Mouse (Mus musculus) kidney, embryonic 15.5 days (tissue): Measurements from ENCODE around the gene Wdr34. TPM values are rescaled to one million over a fixed set of nuclear protein-coding genes. Genes with fewer than 3 reads are reported as not detected.

Experiments used
- ATAC-seq: fragments of 200-750 bp; cut with Nextera tagmentation; replicated peaks from 2 replicates; pipeline ENCODE4 v1.8.0; 2017; ENCODE audit warnings: moderate TSS enrichment; ENCODE audit not compliant: low FRiP score
- H3K27ac ChIP-seq: fragments of 300-500 bp; sonication (generic); 2 replicates; pipeline ENCODE4 v1.5.1; 2015; ENCODE audit warnings: mild to moderate bottlenecking, inconsistent platforms
- H3K27me3 ChIP-seq: fragments of 300-500 bp; sonication (generic); 2 replicates; pipeline ENCODE4 v1.6.1; 2015; ENCODE audit warnings: inconsistent platforms
- H3K36me3 ChIP-seq: fragments of 300-500 bp; sonication (generic); 2 replicates; pipeline ENCODE4 v1.6.1; 2015; ENCODE audit warnings: inconsistent platforms
- H3K4me1 ChIP-seq: fragments of 300-500 bp; sonication (generic); 2 replicates; pipeline ENCODE4 v1.6.1; 2015; ENCODE audit warnings: inconsistent platforms
- H3K4me2 ChIP-seq: fragments of 300-500 bp; sonication (generic); 2 replicates; pipeline ENCODE4 v1.6.1; 2015; ENCODE audit warnings: moderate library complexity, mild to moderate bottlenecking, inconsistent platforms
- H3K4me3 ChIP-seq: fragments of 300-500 bp; sonication (generic); replicated peaks from 2 replicates; pipeline ENCODE4 v1.5.1; 2015; ENCODE audit warnings: mild to moderate bottlenecking, inconsistent platforms
- H3K9ac ChIP-seq: fragments of 300-500 bp; sonication (generic); 2 replicates; pipeline ENCODE4 v1.6.1; 2015; ENCODE audit warnings: mild to moderate bottlenecking, inconsistent platforms
- H3K9me3 ChIP-seq: fragments of 300-500 bp; sonication (generic); replicated peaks from 2 replicates; pipeline ENCODE4 v1.6.1; 2016; ENCODE audit warnings: inconsistent platforms
- WGBS: fragments of 180-500 bp; shearing (Covaris S2); methylation state at CpG from one replicate; pipeline ENCODE4 v1.1.7; 2015; ENCODE audit warnings: mixed read lengths; 5-methylcytosine and 5-hydroxymethylcytosine counted together
- polyA plus RNA-seq: library from polyadenylated mRNA; unstranded; fragments of >200 nt; fragmentation: Nextera tagmentation; extraction: Ambion mirVana; gene quantifications from 2 replicates; pipeline ENCODE4 v1.2.1, GENCODE M21; 2015

Gene Wdr34
- polyA plus RNA-seq, 1 experiment from 2014 or later, result 40.7 TPM

DNA sequence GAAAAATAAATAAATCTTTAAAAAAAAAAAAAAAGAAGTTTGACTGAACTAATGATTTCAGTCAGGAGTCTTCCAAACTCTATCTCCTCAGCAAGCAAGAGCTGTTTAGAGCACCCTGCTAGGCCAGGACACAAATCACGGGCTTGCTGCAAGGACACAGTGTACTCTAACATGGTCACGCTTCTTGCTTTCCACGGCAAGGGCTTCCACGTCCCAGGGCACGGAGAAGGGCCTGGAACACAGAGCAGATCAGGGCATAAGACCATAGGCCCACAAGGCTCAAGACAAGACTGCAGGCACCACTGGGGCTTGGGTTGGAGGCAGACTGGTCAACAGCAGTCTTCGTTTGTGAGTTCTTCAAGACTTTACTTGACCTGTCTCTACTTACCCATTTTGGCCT lies 1.6 kb downstream of the Wdr34 start:
- H3K27me3 ChIP-seq, result no peaks in the 10 kb centered on the region
- H3K4me2 ChIP-seq, result no peak overlapping the region
- peaks cover 18% of the 10 kb centered on the region for H3K4me1 ChIP-seq
- no peak overlapping the region for H3K9ac ChIP-seq
- H3K4me3 ChIP-seq, result no peak overlapping the region
- H3K36me3 ChIP-seq, result peaks cover 20% of the 10 kb centered on the region; the same call in 1 of the 2 replicates
- no peak overlapping the region for H3K27ac ChIP-seq
- WGBS, result 91% methylated on average over 6 of the region's 6 CpGs
- no peaks in the 10 kb centered on the region for H3K9me3 ChIP-seq
- no peak for ATAC-seq

DNA sequence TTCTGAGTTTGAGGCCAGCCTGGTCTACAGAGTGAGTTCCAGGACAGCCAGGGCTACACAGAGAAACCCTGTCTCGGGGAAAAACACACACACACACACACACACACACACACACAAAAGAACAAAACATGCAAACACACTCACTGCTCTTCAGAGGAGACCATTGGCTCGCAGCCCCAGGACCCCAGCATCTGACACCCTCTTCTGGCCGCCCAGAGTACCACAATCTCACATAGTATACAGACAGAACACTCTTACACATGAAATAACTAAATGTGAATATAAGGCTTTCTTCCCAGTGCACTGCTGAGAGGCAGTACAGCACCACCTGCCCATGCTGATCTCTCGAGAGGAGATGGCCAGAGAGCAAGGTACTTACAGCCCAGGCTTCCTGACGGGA lies 4.1 kb downstream of the Wdr34 start:
- no peaks in the 10 kb centered on the region for H3K9me3 ChIP-seq
- H3K4me1 ChIP-seq, result peaks cover 18% of the 10 kb centered on the region
- WGBS, result 91% methylated on average over 5 of the region's 5 CpGs
- no peak overlapping the region for H3K4me3 ChIP-seq
- ATAC-seq, result no peak
- no peaks in the 10 kb centered on the region for H3K27me3 ChIP-seq
- peaks cover 26% of the 10 kb centered on the region; the same call in 1 of the 2 replicates for H3K36me3 ChIP-seq
- H3K9ac ChIP-seq, result no peak overlapping the region
- H3K4me2 ChIP-seq, result no peak overlapping the region
- no peak overlapping the region for H3K27ac ChIP-seq

DNA sequence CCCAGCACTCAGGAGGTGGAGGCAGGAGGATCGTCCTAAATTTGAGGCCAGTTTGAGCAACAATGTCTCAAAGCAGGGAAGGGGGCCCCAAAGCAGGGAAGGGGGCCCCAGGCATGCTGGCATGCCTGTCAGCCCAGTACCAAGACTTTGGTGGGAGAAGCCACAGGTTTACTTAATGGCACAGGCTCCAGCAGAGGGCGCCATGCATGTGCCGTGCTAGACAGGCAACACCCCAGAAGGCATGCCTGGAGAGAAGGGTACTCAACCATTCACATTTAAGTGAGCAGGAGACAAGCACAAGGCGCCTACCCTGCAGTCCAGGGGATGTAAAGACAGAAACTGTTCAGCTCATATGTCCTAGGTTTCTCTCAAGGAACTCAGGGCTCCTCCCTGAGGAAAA lies 6.2 kb downstream of the Wdr34 start:
- H3K4me3 ChIP-seq, result no peak overlapping the region
- H3K9me3 ChIP-seq, result no peaks in the 10 kb centered on the region
- peak; percentile 55; the same call in 1 of the 2 replicates for ATAC-seq
- 0 out of 2 replicates have a peak, but pooled peaks cover 7% of the 10 kb centered on the region for H3K4me1 ChIP-seq
- no peak overlapping the region for H3K4me2 ChIP-seq
- no peaks in the 10 kb centered on the region for H3K27me3 ChIP-seq
- WGBS, result 6% methylated on average over 4 of the region's 4 CpGs
- H3K9ac ChIP-seq, result no peak overlapping the region
- H3K36me3 ChIP-seq, result peaks cover 32% of the 10 kb centered on the region; the same call in 1 of the 2 replicates
- 0 out of 2 replicates have a peak overlapping the region, but pooled peaks have one; percentile 42 for H3K27ac ChIP-seq

DNA sequence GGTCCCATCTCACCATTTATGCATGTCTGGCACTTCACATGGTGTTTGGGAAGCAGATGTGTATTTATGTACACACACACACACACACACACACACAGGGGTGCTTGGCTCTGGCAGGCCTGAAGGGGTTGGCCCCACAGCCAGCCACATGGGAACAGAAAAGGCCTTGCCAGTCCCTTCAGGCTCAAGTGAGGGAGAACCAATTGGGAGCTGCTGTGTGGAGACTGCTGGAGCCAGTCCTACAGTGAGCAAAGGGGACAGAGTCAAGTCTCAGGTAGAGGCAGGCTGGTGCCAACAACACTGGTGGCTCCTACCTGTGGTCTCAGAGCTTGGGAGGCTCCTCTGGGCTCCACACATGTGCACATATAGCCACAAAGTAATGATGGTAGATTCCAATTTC lies 9.0 kb downstream of the Wdr34 start:
- peaks cover 25% of the 10 kb centered on the region; the same call in 1 of the 2 replicates for H3K36me3 ChIP-seq
- H3K4me3 ChIP-seq, result no peak overlapping the region
- H3K27me3 ChIP-seq, result no peaks in the 10 kb centered on the region
- H3K27ac ChIP-seq, result no peak overlapping the region
- ATAC-seq, result no peak
- H3K4me1 ChIP-seq, result 0 out of 2 replicates have a peak, but pooled peaks cover 3% of the 10 kb centered on the region
- no peaks in the 10 kb centered on the region for H3K9me3 ChIP-seq
- H3K4me2 ChIP-seq, result no peak overlapping the region
- H3K9ac ChIP-seq, result no peak overlapping the region

DNA sequence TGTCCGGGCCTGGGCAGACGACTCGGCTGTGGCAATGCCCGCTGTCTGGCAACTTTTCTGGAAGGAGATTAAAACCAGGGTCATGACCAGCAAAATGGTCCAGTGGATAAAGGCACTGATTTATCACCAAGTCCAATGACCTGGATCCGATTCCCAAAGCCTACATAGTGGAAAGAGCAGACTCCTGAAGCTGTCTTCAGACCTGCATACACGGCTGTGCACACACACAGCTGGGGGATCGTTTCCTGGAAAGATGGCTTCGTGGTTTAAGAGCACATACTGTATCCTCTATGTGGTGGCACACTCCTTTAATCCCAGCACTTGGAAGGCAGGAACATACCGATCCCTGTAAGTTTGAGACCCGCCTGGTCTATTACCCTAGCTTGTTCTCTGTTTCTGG lies 10.3 kb downstream of the Wdr34 start:
- WGBS, result 64% methylated on average over 10 of the region's 10 CpGs

DNA sequence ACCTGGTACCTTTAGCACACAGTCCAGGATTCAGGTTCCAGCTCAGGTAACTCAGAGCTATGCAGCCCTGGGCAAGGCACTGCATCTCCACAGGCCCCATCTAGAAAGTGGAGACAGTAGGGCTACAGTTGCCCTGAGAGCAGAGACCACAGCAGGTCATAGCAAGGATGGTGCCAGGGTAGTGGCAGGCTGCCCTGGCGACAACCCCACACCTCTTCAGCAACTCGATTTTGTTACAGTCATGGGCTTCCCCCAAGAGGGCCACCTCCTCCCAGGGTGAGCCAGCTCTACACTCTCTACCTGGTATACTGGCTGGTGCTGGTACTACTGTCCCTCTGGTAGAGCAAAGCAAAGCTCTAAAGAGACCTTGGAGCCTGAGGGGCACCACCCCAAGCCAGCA lies 10.9 kb downstream of the Wdr34 start:
- Histone ChIP-seq H3K4me1 (0 out of 2 replicates have a peak, but pooled peaks cover 2% of the 10 kb centered on the region), H3K36me3 (peaks cover 26% of the 10 kb centered on the region; the same call in 1 of the 2 replicates), H3K4me2 (no peak overlapping the region), H3K9ac (no peak overlapping the region), H3K9me3 (no peaks in the 10 kb centered on the region), H3K27me3 (no peaks in the 10 kb centered on the region), H3K4me3 (no peak overlapping the region), H3K27ac (no peak overlapping the region)
- ATAC-seq, result no peak
- WGBS, result 76% methylated on average over 2 of the region's 2 CpGs

More for the DNA sequence above, 10.3 kb downstream of the Wdr34 start:
- peak; percentile 59; the same call in 1 of the 2 replicates for ATAC-seq
- Histone ChIP-seq H3K9me3 (no peaks in the 10 kb centered on the region), H3K9ac (no peak overlapping the region), H3K36me3 (peaks cover 24% of the 10 kb centered on the region; the same call in 1 of the 2 replicates), H3K4me2 (no peak overlapping the region), H3K4me1 (0 out of 2 replicates have a peak, but pooled peaks cover 3% of the 10 kb centered on the region), H3K4me3 (no peak overlapping the region), H3K27ac (no peak overlapping the region), H3K27me3 (no peaks in the 10 kb centered on the region)

DNA sequence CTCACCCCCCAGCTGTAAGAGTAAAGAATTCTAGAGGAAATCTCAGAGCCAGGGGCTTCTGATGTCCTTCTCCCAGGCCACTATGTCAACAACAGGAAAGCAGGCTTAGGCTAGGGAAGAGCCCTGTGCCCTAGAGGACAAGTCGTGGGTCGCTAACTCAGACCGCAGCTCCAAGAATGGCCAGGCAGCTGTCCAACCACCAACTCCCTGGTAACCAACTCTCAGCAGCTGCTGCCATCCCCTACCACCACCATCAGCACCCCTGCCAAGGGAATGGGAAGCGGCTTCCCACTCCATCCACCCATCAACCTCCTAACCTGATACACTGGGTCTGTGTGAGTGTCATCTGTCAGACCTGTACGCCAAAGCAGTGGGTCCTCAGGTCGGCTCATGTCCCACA lies 15.7 kb downstream of the Wdr34 start:
- no peak for ATAC-seq
- Histone ChIP-seq H3K4me1 (no peaks in the 10 kb centered on the region), H3K27ac (no peak overlapping the region), H3K9me3 (no peaks in the 10 kb centered on the region), H3K4me2 (no peak overlapping the region), H3K4me3 (no peak overlapping the region), H3K36me3 (peaks cover 67% of the 10 kb centered on the region), H3K27me3 (no peaks in the 10 kb centered on the region), H3K9ac (no peak overlapping the region)
- WGBS, result 62% methylated on average over 6 of the region's 6 CpGs

DNA sequence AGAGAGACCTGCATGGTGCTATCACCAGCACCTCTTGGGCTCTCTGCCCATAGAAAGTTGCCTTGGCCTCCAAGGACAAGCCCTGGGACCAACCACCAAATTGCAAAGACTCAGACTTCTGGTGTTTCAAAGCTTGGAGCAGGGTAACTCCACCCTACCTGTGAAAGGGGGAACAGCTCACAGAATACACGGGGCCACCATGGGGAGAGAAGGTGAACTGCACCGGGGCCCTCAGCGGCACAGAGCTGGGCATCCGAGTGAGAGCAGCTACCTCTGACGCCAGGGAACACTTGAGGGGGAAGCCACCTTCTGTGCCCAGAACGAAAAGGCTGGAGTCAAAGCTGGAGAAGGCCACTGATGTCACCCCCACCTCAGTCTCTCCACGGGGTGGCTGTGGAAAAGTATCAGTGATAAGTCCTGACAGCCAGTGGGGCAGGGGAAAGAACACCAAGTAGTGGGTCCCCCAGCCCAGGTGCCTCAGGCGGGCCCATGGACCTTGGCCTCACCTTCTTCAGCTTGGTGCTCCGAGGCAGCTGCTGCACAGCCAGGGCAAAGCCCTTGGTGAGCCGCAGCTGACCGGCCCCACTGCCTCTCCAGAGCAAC lies 16.3 kb downstream of the Wdr34 start:
- Histone ChIP-seq H3K36me3 (peaks cover 67% of the 10 kb centered on the region), H3K4me1 (no peaks in the 10 kb centered on the region), H3K27ac (no peak overlapping the region), H3K27me3 (no peaks in the 10 kb centered on the region), H3K9ac (no peak overlapping the region), H3K4me3 (no peak overlapping the region), H3K9me3 (no peaks in the 10 kb centered on the region), H3K4me2 (no peak overlapping the region)
- no peak for ATAC-seq
- 63% methylated on average over 11 of the region's 11 CpGs for WGBS

DNA sequence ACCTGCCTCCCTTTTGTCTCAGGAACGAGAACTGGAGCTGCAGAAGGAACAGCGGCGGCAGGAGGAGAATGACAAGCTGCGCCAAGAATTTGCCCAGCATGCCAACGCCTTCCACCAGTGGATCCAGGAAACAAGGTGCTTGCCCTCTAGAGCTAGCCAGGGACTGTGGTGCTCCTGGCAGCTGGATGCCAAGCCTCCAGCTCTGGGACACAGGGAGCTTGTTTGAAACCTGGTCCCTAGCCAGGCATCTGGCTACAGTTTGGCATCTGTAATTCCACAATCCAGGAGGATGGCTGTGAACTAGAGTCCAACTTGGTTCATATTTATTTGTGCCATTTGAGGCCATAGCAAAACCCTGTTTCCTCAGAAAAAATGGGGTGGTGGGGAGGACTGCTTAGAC lies 21.7 kb downstream of the Wdr34 start:
- Histone ChIP-seq H3K9me3 (no peaks in the 10 kb centered on the region), H3K4me3 (no peak overlapping the region), H3K4me2 (no peak overlapping the region), H3K9ac (no peak overlapping the region), H3K4me1 (no peaks in the 10 kb centered on the region), H3K36me3 (peaks cover 100% of the 10 kb centered on the region), H3K27me3 (no peaks in the 10 kb centered on the region), H3K27ac (no peak overlapping the region)
- WGBS, result 95% methylated on average over 5 of the region's 5 CpGs
- no peak for ATAC-seq

DNA sequence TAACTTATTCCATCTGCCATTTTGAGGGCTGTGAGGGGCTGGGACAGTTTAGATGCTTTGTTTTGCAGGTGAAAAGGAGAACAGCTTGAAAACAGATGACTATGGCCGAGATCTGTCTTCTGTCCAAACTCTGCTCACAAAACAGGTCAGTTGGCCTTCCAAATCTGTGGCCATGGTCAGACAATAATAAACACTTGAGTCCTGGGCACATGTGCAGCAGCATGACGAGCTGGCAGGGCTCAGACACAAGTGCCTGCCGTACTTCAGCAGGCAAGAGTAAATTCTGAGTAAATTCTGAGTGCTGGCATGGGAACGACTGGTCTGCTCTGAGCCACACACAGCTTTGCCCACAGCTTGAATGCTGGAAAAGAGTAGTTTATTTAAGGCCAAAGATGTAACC lies 23.2 kb downstream of the Wdr34 start:
- H3K27ac ChIP-seq, result no peak overlapping the region
- no peak for ATAC-seq
- no peak overlapping the region for H3K4me3 ChIP-seq
- peaks cover 100% of the 10 kb centered on the region for H3K36me3 ChIP-seq
- no peaks in the 10 kb centered on the region for H3K9me3 ChIP-seq
- 91% methylated on average over 4 of the region's 4 CpGs for WGBS
- no peaks in the 10 kb centered on the region for H3K27me3 ChIP-seq
- no peak overlapping the region for H3K9ac ChIP-seq
- H3K4me1 ChIP-seq, result no peaks in the 10 kb centered on the region
- H3K4me2 ChIP-seq, result no peak overlapping the region

DNA sequence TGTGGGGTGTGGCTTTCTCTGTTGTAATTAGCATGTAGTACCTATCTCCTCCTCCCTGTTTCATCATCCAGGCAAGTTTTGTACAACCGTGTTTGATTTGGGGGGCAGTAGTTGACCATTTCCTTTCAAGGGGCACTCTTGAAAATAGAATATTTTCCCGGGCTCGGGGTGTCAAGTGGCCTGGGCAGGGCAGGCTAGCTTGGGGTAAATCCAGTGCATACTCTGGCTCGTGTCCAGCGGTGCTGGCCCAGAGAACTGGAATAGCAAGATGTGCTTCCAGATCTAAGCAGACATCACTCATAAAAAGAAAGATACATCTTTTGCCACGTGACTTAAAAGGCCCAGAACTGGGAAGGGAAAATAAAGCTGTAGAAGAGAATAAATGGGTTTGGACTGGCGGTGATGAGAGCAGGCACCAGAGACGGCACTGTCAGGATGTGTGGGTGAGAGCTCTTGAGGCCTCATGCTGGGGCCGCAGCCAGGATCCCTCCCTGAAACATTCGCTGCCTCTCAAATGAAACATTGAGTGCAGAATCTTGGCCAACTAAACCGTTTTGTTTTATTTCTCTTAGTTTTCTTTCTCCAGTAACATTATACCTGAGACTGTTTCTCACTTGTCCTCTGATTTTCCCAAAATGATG lies 34.2 kb downstream of the Wdr34 start:
- peaks cover 99% of the 10 kb centered on the region for H3K36me3 ChIP-seq
- H3K4me3 ChIP-seq, result no peak overlapping the region
- H3K27ac ChIP-seq, result no peak overlapping the region
- no peaks in the 10 kb centered on the region for H3K4me1 ChIP-seq
- H3K9me3 ChIP-seq, result no peaks in the 10 kb centered on the region
- no peaks in the 10 kb centered on the region for H3K27me3 ChIP-seq
- no peak overlapping the region for H3K4me2 ChIP-seq
- ATAC-seq, result no peak
- H3K9ac ChIP-seq, result no peak overlapping the region
- WGBS, result 85% methylated on average over 11 of the region's 11 CpGs

DNA sequence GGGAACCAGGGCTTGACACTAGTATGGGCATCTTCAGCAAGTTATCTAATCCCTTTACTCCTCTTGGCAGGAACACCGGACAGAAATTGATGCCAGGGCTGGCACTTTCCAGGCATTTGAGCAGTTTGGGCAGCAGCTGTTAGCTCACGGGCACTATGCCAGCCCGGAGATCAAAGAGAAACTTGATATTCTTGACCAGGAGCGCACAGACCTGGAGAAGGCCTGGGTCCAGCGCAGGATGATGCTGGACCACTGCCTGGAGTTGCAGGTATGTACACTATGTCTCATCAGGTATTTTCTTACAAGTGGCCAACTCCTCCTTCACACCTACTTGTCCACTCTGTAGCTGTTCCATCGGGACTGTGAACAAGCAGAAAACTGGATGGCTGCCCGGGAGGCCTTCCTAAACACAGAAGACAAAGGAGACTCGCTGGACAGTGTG lies 37.8 kb downstream of the Wdr34 start:
- Histone ChIP-seq H3K4me2 (no peak overlapping the region), H3K36me3 (peaks cover 99% of the 10 kb centered on the region), H3K9ac (no peak overlapping the region), H3K9me3 (no peaks in the 10 kb centered on the region), H3K4me3 (no peak overlapping the region), H3K27ac (no peak overlapping the region), H3K4me1 (no peaks in the 10 kb centered on the region), H3K27me3 (no peaks in the 10 kb centered on the region)
- 90% methylated on average over 8 of the region's 8 CpGs for WGBS
- no peak for ATAC-seq
